Mouse (Mus musculus) erythroblast, embryonic 14.5 days (primary cell): ENCODE results near the gene Map3k4.

Experiments
- GATA1 ChIP-seq: IDR thresholded peaks from 2 replicates; pipeline ENCODE4 v1.6.1; 2012; ENCODE audit warnings: low read length, inconsistent platforms, mixed read lengths
- TAL1 ChIP-seq: IDR thresholded peaks from 3 replicates; pipeline ENCODE4 v1.6.1; 2012; ENCODE audit warnings: low read length, inconsistent platforms, mixed read lengths

- TF ChIP-seq GATA1, result no peak
- TF ChIP-seq TAL1, result no peak
These were observed 50.5 kb downstream of the Map3k4 start for GRCm38 (mm10) chr17:12268091-12268490.
